Mouse (Mus musculus): ENCODE data around the gene Ncan. TPM values are rescaled to one million over a fixed set of nuclear protein-coding genes. Genes with fewer than 3 reads are reported as not detected.

Ncan gene
- polyA plus RNA-seq (2015; fragmentation: Nextera tagmentation; extraction: Ambion mirVana) = 0.31 and 0.39 TPM in 2 replicates

- no peaks in the 10 kb centered on the region for H3K4me1 ChIP-seq (replicated peaks; ENCODE audit: control insufficient read depth, insufficient read depth, low read length)
- no peaks in the 10 kb centered on the region for H3K9me3 ChIP-seq (ENCODE audit: control insufficient read depth)
- no peak for TF ChIP-seq CTCF (IDR thresholded peaks at IDR 0.05; ENCODE audit: low read depth)
- no peak within 1 kb of the TSS for H3K9ac ChIP-seq (ENCODE audit: low read depth, low read length)
- ATAC-seq = no peak
- no peak within 1 kb of the TSS for H3K4me3 ChIP-seq (ENCODE audit: low read depth, low read length)
- H3K27me3 ChIP-seq (replicated peaks; ENCODE audit: control insufficient read depth, insufficient read depth, low read length) = peaks cover 26% of the 10 kb centered on the region
- no peak within 1 kb of the TSS for H3K4me2 ChIP-seq (replicated peaks; ENCODE audit: low read depth)
- H3K36me3 ChIP-seq (ENCODE audit: control insufficient read depth, insufficient read depth) = no peaks in the 10 kb centered on the region
- H3K27ac ChIP-seq (ENCODE audit: low read depth, low read length) = no peak within 1 kb of the TSS
- WGBS = 1% methylated on average over 19 of the region's 19 CpGs
These were observed at the start of gene Ncan for GRCm38 (mm10) chr8:70120667-70121066. TSS of gene Ncan (minus strand) at chr8:70120873.

DNA sequence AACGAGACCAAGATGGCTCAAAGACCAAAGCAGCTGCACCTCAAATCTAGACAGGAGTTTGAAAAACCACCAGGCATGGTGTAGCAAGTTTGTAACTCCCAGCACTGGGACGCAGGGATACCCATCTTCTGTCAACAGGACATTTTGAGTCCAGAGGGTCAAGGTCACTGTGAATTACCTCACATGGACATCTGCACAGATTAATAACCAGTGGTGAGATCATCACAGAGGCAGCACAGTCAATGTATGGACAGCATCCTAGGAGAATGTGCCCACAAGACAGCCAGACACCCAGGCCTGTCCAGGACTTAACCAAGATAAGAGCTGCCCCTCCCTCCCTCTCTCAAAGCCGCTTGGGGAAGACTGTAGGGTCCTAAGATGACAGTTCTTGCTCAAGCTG, 49.4 kb upstream of the Ncan start:
- Histone ChIP-seq H3K27me3 (replicated peaks; ENCODE audit: control insufficient read depth, insufficient read depth, low read length) (peaks cover 4% of the 10 kb centered on the region; the same call in 1 of the 2 replicates), H3K36me3 (ENCODE audit: control insufficient read depth, insufficient read depth) (no peaks in the 10 kb centered on the region), H3K27ac (ENCODE audit: low read depth, low read length) (no peak overlapping the region), H3K4me2 (replicated peaks; ENCODE audit: low read depth) (no peak overlapping the region), H3K4me1 (replicated peaks; ENCODE audit: control insufficient read depth, insufficient read depth, low read length) (peaks cover 3% of the 10 kb centered on the region; the same call in 1 of the 2 replicates), H3K9me3 (ENCODE audit: control insufficient read depth) (no peaks in the 10 kb centered on the region), H3K9ac (ENCODE audit: low read depth, low read length) (no peak overlapping the region), H3K4me3 (ENCODE audit: low read depth, low read length) (no peak overlapping the region)
- 71% methylated on average over 3 of the region's 3 CpGs for WGBS
- TF ChIP-seq CTCF (IDR thresholded peaks at IDR 0.05; ENCODE audit: low read depth) = no peak
- ATAC-seq = no peak

DNA sequence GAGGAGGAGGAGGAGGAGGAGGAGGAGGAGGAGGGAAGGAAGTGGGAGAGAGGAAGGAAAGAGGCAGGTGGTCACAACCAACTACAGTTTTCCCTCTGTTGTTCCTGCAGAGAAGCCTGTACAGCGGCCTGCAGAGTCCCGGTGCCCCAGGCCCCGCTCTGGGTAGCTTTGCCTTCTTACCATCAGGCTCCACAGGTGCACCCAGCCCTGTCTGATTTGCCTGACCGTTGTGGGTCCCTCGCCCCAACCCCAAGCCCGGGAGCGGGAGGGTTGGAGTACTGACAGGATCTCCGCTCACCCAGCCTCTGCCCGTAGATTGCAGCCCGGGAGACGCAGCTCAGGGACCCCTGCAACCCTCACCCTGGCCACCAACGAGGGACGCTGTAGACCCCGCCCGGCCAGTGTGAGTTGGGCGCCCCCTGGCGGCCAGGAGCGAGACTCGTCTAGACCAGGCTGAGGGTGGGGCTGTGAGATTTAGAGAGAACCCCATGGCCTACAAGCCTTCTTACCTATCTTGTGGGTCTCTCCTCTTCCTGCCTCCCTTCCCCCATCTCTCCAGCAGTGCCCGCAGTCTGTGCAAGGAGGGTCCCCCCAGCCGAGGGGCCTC, 45.9 kb upstream of the Ncan start:
- Histone ChIP-seq H3K4me2 (replicated peaks; ENCODE audit: low read depth) (peak overlapping the region; percentile 61), H3K36me3 (ENCODE audit: control insufficient read depth, insufficient read depth) (no peaks in the 10 kb centered on the region), H3K27me3 (replicated peaks; ENCODE audit: control insufficient read depth, insufficient read depth, low read length) (peaks cover 4% of the 10 kb centered on the region; the same call in 1 of the 2 replicates), H3K4me1 (replicated peaks; ENCODE audit: control insufficient read depth, insufficient read depth, low read length) (0 out of 2 replicates have a peak, but pooled peaks cover 3% of the 10 kb centered on the region), H3K27ac (ENCODE audit: low read depth, low read length) (no peak overlapping the region), H3K4me3 (ENCODE audit: low read depth, low read length) (peak overlapping the region; percentile 21; the same call in 1 of the 2 replicates), H3K9ac (ENCODE audit: low read depth, low read length) (no peak overlapping the region), H3K9me3 (ENCODE audit: control insufficient read depth) (no peaks in the 10 kb centered on the region)
- 3% methylated on average over 21 of the region's 21 CpGs for WGBS
- TF ChIP-seq CTCF (IDR thresholded peaks at IDR 0.05; ENCODE audit: low read depth) = peak; percentile 99
- peak; percentile 52 for ATAC-seq

DNA sequence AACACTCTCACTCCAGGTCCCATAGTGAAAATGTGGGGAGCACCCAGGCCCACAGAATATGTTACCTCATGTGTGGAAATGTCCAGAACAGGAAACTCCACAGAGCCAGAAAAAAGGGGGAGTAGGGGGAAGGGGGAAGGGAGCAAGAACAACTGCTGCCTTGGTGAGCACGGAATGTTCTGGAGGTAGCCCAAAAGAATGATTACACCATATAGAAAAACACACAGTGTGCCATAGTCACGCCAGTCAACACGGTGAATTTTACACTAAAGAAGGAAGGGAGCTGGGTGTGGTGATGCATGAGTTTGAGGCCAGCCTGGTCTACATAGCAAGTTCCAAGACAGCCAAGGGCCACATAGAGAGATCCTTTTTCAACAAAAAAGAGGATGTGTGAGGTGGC, 42.6 kb upstream of the Ncan start:
- WGBS = 79% methylated on average over 3 of the region's 3 CpGs
- Histone ChIP-seq H3K27me3 (replicated peaks; ENCODE audit: control insufficient read depth, insufficient read depth, low read length) (peaks cover 4% of the 10 kb centered on the region; the same call in 1 of the 2 replicates), H3K36me3 (ENCODE audit: control insufficient read depth, insufficient read depth) (no peaks in the 10 kb centered on the region), H3K9ac (ENCODE audit: low read depth, low read length) (no peak overlapping the region), H3K4me3 (ENCODE audit: low read depth, low read length) (no peak overlapping the region), H3K4me2 (replicated peaks; ENCODE audit: low read depth) (no peak overlapping the region), H3K27ac (ENCODE audit: low read depth, low read length) (no peak overlapping the region), H3K4me1 (replicated peaks; ENCODE audit: control insufficient read depth, insufficient read depth, low read length) (0 out of 2 replicates have a peak, but pooled peaks cover 3% of the 10 kb centered on the region), H3K9me3 (ENCODE audit: control insufficient read depth) (no peaks in the 10 kb centered on the region)
- TF ChIP-seq CTCF (IDR thresholded peaks at IDR 0.05; ENCODE audit: low read depth) = no peak
- no peak for ATAC-seq

GRCm38 (mm10) chr8:70160015-70160414, 39.3 kb upstream of the Ncan start:
- H3K9ac ChIP-seq (ENCODE audit: low read depth, low read length) = no peak overlapping the region
- no peak for ATAC-seq
- WGBS = 67% methylated on average over 13 of the region's 13 CpGs

GRCm38 (mm10) chr8:70159211-70159610, 38.5 kb upstream of the Ncan start:
- Histone ChIP-seq H3K4me2 (replicated peaks; ENCODE audit: low read depth) (no peak overlapping the region), H3K9ac (ENCODE audit: low read depth, low read length) (no peak overlapping the region), H3K36me3 (ENCODE audit: control insufficient read depth, insufficient read depth) (no peaks in the 10 kb centered on the region), H3K9me3 (ENCODE audit: control insufficient read depth) (no peaks in the 10 kb centered on the region), H3K27ac (ENCODE audit: low read depth, low read length) (no peak overlapping the region), H3K4me3 (ENCODE audit: low read depth, low read length) (no peak overlapping the region), H3K4me1 (replicated peaks; ENCODE audit: control insufficient read depth, insufficient read depth, low read length) (0 out of 2 replicates have a peak, but pooled peaks cover 3% of the 10 kb centered on the region), H3K27me3 (replicated peaks; ENCODE audit: control insufficient read depth, insufficient read depth, low read length) (no peaks in the 10 kb centered on the region)
- TF ChIP-seq CTCF (IDR thresholded peaks at IDR 0.05; ENCODE audit: low read depth) = no peak
- ATAC-seq = no peak
- WGBS = 78% methylated on average over 4 of the region's 4 CpGs

More at GRCm38 (mm10) chr8:70160015-70160414, 39.3 kb upstream of the Ncan start:
- Histone ChIP-seq H3K4me3 (ENCODE audit: low read depth, low read length) (no peak overlapping the region), H3K27me3 (replicated peaks; ENCODE audit: control insufficient read depth, insufficient read depth, low read length) (no peaks in the 10 kb centered on the region), H3K9me3 (ENCODE audit: control insufficient read depth) (no peaks in the 10 kb centered on the region), H3K4me1 (replicated peaks; ENCODE audit: control insufficient read depth, insufficient read depth, low read length) (0 out of 2 replicates have a peak, but pooled peaks cover 3% of the 10 kb centered on the region), H3K27ac (ENCODE audit: low read depth, low read length) (no peak overlapping the region), H3K4me2 (replicated peaks; ENCODE audit: low read depth) (no peak overlapping the region), H3K36me3 (ENCODE audit: control insufficient read depth, insufficient read depth) (no peaks in the 10 kb centered on the region)
- TF ChIP-seq CTCF (IDR thresholded peaks at IDR 0.05; ENCODE audit: low read depth) = no peak
